Mouse (Mus musculus) midbrain, embryonic 15.5 days (tissue): Measurements from ENCODE around the gene Gm4778. TPM values are rescaled to one million over a fixed set of nuclear protein-coding genes. Genes with fewer than 3 reads are reported as not detected.
"Not testable (repeated sequence)": the region's sequence is repeated elsewhere in the genome, so short reads cannot be mapped to it uniquely, and the experiment has no call there.

ENCODE experiments used
- ATAC-seq: fragments of 200-750 bp; cut with Nextera tagmentation; replicated peaks from 2 replicates; pipeline ENCODE4 v1.8.0; 2017; ENCODE audit warnings: moderate TSS enrichment
- H3K27ac ChIP-seq: fragments of 300-500 bp; sonication (generic); 2 replicates; pipeline ENCODE4 v1.5.1; 2015; ENCODE audit warnings: mild to moderate bottlenecking, inconsistent platforms
- H3K27me3 ChIP-seq: fragments of 300-500 bp; sonication (generic); replicated peaks from 2 replicates; pipeline ENCODE4 v1.6.1; 2015; ENCODE audit warnings: inconsistent platforms
- H3K36me3 ChIP-seq: fragments of 300-500 bp; sonication (generic); replicated peaks from 2 replicates; pipeline ENCODE4 v1.6.1; 2015; ENCODE audit warnings: inconsistent platforms
- H3K4me1 ChIP-seq: fragments of 300-500 bp; sonication (generic); 2 replicates; pipeline ENCODE4 v1.6.1; 2015; ENCODE audit warnings: inconsistent platforms
- H3K4me2 ChIP-seq: fragments of 300-500 bp; sonication (generic); 2 replicates; pipeline ENCODE4 v1.6.1; 2015; ENCODE audit warnings: inconsistent platforms, mild to moderate bottlenecking, moderate library complexity
- H3K4me3 ChIP-seq: fragments of 300-500 bp; sonication (generic); 2 replicates; pipeline ENCODE4 v1.5.1; 2015; ENCODE audit warnings: mild to moderate bottlenecking, inconsistent platforms
- H3K9ac ChIP-seq: fragments of 300-500 bp; sonication (generic); 2 replicates; pipeline ENCODE4 v1.6.1; 2015; ENCODE audit warnings: mild to moderate bottlenecking, inconsistent platforms
- H3K9me3 ChIP-seq: fragments of 300-500 bp; sonication (generic); 2 replicates; pipeline ENCODE4 v1.6.1; 2016; ENCODE audit warnings: inconsistent platforms
- WGBS: fragments of 180-500 bp; shearing (Covaris S2); methylation state at CpG from one replicate; pipeline ENCODE4 v1.1.7; 2015; ENCODE audit warnings: mixed read lengths; 5-methylcytosine and 5-hydroxymethylcytosine counted together
- polyA plus RNA-seq: library from polyadenylated mRNA; unstranded; fragments of >200 nt; fragmentation: Nextera tagmentation; extraction: Ambion mirVana; gene quantifications from 2 replicates; pipeline ENCODE4 v1.2.1, GENCODE M21; 2015

Gene Gm4778
- polyA plus RNA-seq = not detected in 2 replicates

DNA sequence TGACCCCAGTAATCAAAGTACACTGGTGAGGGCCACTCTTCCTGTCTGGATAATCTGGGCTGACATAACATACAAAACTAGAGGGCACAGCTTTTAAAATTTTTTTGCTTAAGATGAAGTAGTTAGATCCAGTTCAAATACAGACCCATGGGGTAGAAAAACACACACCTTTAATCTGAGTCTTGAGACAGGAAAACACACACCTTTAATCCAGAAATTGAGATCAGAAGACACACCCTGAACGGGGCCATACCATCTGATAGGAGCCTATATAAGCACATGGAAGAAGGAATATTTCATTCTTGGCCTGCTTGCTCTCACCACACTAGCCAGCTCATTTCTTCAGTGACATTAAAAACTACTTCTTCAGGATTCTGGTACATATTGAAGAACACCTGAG lies at the start of gene Gm4778:
Gene Gm4778 (plus strand): TSS at position 301 of the 400 bp plus-strand sequence.
- 78% methylated on average over 1 of the region's 1 CpGs for WGBS
- not testable (repeated sequence) for H3K27me3 ChIP-seq, ATAC-seq, H3K4me3 ChIP-seq, H3K27ac ChIP-seq, H3K4me2 ChIP-seq, H3K9me3 ChIP-seq, H3K36me3 ChIP-seq, H3K4me1 ChIP-seq, H3K9ac ChIP-seq

DNA sequence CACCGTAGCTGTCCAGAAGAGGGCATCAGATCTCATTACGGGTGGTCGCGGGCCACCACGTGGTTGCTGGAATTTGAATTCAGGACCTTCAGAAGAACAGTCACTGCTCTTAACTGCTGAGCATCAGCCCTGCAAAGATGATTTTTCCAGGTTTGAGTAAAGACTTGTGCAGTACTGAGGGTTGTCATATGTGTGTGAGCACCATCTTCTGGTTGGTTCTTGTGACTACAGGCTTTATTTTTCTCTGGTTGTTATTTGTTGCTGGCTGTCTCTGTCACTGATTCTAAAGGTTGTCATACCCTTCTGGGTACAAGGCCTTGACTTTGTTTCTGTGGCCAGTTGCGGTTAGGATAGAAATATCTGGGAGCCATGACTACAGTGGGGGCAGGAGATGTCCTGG lies 3.2 kb upstream of the Gm4778 start:
- Histone ChIP-seq H3K4me3 (no peak overlapping the region), H3K9ac (no peak overlapping the region), H3K4me2 (no peak overlapping the region), H3K9me3 (no peaks in the 10 kb centered on the region), H3K27ac (no peak overlapping the region), H3K27me3 (no peaks in the 10 kb centered on the region), H3K4me1 (no peaks in the 10 kb centered on the region), H3K36me3 (no peaks in the 10 kb centered on the region)
- peak; percentile 74; the same call in 1 of the 2 replicates for ATAC-seq
- WGBS = 51% methylated on average over 6 of the region's 6 CpGs

DNA sequence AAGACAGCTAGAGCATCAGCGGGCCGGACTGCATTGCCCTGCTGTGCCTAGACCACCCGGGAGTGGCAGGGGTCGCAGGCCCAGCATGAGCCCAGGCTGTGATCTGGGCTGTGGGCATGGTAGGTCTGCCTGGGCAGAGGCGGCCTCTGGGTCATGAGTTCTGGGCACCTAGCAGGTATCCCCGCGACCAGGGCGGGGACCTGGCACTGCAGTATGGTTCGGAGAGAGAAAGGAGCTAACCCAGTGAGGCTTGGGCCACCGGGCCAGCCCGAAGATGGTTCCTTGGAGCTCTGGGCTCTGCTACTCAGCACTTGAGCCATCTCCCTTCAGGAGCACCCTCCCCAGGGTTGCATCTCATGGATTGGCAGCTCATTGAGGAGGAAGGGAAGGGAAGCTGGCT lies 12.2 kb downstream of the Gm4778 start:
- H3K9me3 ChIP-seq = no peaks in the 10 kb centered on the region
- no peaks in the 10 kb centered on the region for H3K4me1 ChIP-seq
- H3K27me3 ChIP-seq = no peaks in the 10 kb centered on the region
- no peaks in the 10 kb centered on the region for H3K36me3 ChIP-seq
- H3K9ac ChIP-seq = no peak overlapping the region
- no peak overlapping the region for H3K4me3 ChIP-seq
- H3K4me2 ChIP-seq = no peak overlapping the region
- ATAC-seq = no peak
- 90% methylated on average over 11 of the region's 11 CpGs for WGBS
- no peak overlapping the region for H3K27ac ChIP-seq

DNA sequence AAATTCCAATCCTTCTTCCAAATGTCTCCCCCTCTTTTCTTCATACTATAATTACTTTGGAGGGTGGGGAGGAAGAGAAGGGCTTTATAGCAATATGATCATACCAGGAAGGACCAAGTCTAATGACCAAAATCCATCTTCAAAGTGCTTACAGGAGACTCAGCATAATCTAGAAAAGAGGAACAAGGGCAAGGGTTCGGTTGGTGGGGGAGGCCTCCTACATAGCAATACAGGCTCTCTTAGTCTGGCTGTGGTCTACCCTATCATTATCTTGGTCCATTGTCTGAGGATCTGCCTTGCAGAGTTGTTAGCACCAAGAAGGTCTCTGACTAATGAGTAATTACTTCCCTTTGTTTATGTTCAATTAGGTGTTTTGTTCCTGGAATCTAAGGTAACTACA lies 41.6 kb downstream of the Gm4778 start:
- no peak for ATAC-seq
- no peak overlapping the region for H3K27ac ChIP-seq
- H3K9ac ChIP-seq = no peak overlapping the region
- H3K27me3 ChIP-seq = no peaks in the 10 kb centered on the region
- H3K9me3 ChIP-seq = no peaks in the 10 kb centered on the region
- H3K4me2 ChIP-seq = no peak overlapping the region
- no peaks in the 10 kb centered on the region for H3K36me3 ChIP-seq
- H3K4me1 ChIP-seq = peaks cover 5% of the 10 kb centered on the region
- no peak overlapping the region for H3K4me3 ChIP-seq
- WGBS = 76% methylated on average over 1 of the region's 1 CpGs

DNA sequence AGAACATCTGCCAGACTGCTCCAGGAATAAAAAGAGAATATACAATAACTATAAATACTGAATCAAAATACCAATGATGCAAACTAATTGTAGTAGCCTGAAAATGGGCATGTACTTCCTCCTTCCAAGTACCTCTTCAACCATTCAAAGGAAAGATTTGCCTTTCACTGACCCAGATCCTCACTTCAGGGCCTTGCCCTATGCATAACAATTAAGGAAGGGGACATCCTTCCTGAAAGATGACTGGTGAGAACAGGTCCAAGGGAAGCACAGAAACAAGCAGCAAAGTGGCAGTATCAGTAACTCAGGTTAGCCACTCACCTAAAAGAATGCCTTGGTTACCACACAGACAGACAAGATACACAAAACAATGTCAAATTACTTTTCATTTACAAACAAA lies 43.1 kb downstream of the Gm4778 start:
- H3K9me3 ChIP-seq = no peaks in the 10 kb centered on the region
- no peak overlapping the region for H3K4me2 ChIP-seq
- H3K36me3 ChIP-seq = no peaks in the 10 kb centered on the region
- no peaks in the 10 kb centered on the region for H3K27me3 ChIP-seq
- no peak for ATAC-seq
- H3K4me3 ChIP-seq = no peak overlapping the region
- H3K4me1 ChIP-seq = peaks cover 10% of the 10 kb centered on the region
- H3K9ac ChIP-seq = no peak overlapping the region
- no peak overlapping the region for H3K27ac ChIP-seq

DNA sequence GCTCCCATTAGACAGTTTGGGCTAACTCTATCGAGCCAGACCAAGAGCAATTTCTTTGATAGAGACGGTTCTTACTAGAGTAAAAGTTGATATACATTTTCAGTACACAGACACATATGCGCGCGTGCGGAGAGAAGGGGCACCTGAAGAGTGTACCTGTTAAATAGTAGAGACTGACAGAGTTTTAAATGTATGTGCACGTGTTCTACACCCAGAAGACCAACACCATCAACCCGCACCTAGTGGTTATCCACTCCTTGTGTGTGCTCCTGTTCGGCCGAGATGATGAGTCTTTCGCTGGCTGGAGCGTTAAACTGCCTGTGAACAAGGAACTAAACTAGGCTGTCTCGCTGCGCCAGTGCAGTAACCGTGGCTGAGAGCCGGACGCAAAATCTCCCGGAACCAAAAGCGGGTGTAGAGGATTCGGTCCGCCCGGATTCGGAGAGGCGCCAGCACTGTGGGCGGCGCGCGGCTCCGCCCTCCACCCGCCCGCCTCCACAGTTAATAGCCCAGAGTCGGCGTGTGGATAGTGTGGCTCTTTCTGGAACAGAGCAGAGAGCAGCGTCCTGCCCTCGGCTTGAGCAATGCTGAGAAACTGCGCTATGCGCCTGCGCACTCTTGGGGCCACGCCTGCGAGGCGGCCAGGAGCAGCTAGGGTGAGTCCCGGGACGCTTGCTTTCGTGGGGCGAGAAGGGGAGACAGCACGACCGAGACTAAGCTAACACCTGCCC lies 46.0 kb downstream of the Gm4778 start, which contains the start of gene Them4:
Gene Them4 (plus strand): TSS at position 457 of the 731 bp plus-strand sequence.
- Histone ChIP-seq H3K4me1 (peaks cover 10% of the 10 kb centered on the region), H3K27me3 (no peaks in the 10 kb centered on the region), H3K4me2 (peak within 1 kb of the TSS; percentile 73), H3K4me3 (peak within 1 kb of the TSS; percentile 67), H3K36me3 (no peaks in the 10 kb centered on the region), H3K9me3 (no peaks in the 10 kb centered on the region), H3K9ac (peak within 1 kb of the TSS; percentile 78), H3K27ac (peak within 1 kb of the TSS; percentile 86)
- 3% methylated on average over 47 of the region's 47 CpGs for WGBS
- ATAC-seq = peak; percentile 100

DNA sequence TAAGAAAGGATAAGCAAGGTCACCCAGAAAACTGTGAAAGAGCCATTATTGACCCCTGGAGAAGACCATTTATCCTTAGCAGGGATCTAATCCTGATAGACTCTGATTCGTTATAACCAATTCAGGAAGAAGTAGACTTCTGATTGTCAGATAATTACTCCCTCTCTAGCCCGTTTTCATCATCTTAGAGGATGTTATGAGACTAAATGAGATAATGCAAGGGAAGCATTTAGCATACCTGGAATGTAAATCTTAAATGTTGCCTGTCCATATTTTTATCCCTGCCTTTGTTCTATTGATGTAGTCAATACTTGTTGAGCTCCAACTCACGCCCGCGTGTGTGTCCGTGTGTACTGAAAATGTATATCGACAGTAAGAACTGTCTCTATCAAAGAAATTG lies 46.7 kb downstream of the Gm4778 start:
- H3K4me2 ChIP-seq = peak overlapping the region; percentile 73
- ATAC-seq = peak; percentile 0; the same call in 1 of the 2 replicates
- H3K9me3 ChIP-seq = no peaks in the 10 kb centered on the region
- H3K4me3 ChIP-seq = peak overlapping the region; percentile 67
- peak overlapping the region; percentile 86 for H3K27ac ChIP-seq
- H3K27me3 ChIP-seq = no peaks in the 10 kb centered on the region
- peaks cover 10% of the 10 kb centered on the region for H3K4me1 ChIP-seq
- H3K36me3 ChIP-seq = no peaks in the 10 kb centered on the region
- WGBS = 52% methylated on average over 7 of the region's 7 CpGs
- H3K9ac ChIP-seq = peak overlapping the region; percentile 78

DNA sequence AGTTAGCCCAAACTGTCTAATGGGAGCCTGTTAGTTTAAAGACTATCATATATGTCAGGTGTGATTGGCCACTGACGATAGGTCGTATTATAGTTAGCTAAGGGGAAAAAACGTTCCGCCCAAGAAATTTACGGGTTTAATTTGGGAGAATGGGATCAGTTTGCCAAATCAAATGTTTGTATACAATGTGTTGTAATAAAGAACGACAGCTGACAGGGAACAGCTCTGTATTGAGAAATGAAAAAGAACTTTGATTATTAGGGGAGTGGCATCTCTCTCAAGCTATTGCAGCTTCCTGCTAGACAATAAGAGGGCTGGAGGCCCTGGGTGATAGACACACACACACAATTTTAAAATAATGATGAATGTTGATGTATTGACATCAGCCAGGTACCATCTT lies 47.1 kb downstream of the Gm4778 start:
- peak overlapping the region; percentile 67 for H3K4me3 ChIP-seq
- peaks cover 10% of the 10 kb centered on the region for H3K4me1 ChIP-seq
- H3K36me3 ChIP-seq = no peaks in the 10 kb centered on the region
- ATAC-seq = no peak
- no peaks in the 10 kb centered on the region for H3K27me3 ChIP-seq
- H3K9ac ChIP-seq = peak overlapping the region; percentile 78; the same call in 1 of the 2 replicates
- no peak overlapping the region for H3K27ac ChIP-seq
- H3K9me3 ChIP-seq = no peaks in the 10 kb centered on the region
- H3K4me2 ChIP-seq = peak overlapping the region; percentile 73
- 76% methylated on average over 6 of the region's 6 CpGs for WGBS

DNA sequence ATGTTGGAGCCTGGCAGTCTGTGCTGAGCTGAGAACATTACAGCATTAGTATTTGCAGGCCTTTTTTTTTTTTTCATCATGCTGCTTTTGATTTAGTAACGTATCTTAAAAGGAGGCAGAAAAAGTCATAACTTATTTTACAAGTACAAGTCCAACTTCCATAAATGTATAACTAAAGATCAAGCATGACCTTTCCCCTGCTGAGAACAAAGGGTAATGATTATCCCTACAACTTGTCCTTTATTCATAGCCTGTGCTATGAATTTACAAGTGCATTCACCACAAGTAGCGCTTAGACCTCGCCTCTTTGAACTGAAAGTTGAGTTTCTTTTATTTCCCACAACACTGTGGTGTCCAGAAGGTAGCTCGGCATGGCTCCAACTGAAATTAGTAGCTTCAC lies 47.5 kb downstream of the Gm4778 start:
- Histone ChIP-seq H3K9ac (no peak overlapping the region), H3K27me3 (no peaks in the 10 kb centered on the region), H3K9me3 (no peaks in the 10 kb centered on the region), H3K4me2 (peak overlapping the region; percentile 73), H3K4me3 (peak overlapping the region; percentile 67; the same call in 1 of the 2 replicates), H3K27ac (no peak overlapping the region), H3K4me1 (peaks cover 10% of the 10 kb centered on the region), H3K36me3 (no peaks in the 10 kb centered on the region)
- WGBS = 78% methylated on average over 4 of the region's 4 CpGs
- no peak for ATAC-seq

Other genes with a start within 250 kb of the Gm4778 start
- gene Gm9125, start 209.2 kb upstream of the Gm4778 start, polyA plus RNA-seq = not detected in 2 replicates
- gene Gm10697, start 191.4 kb upstream of the Gm4778 start, polyA plus RNA-seq = not detected in 2 replicates
- not detected in 2 replicates for gene Gm10696, start 85.8 kb upstream of the Gm4778 start, polyA plus RNA-seq
- gene Gm5286, start 67.3 kb upstream of the Gm4778 start, polyA plus RNA-seq = not detected in 2 replicates
- gene Them4, start 46.1 kb downstream of the Gm4778 start, polyA plus RNA-seq = 53.1 and 56.9 TPM in 2 replicates
- not detected in 2 replicates for gene Them5, start 78.1 kb downstream of the Gm4778 start, polyA plus RNA-seq
- gene C2cd4d, start 98.4 kb downstream of the Gm4778 start, polyA plus RNA-seq = 2.8 and 3.2 TPM in 2 replicates
- gene Rorc, start 108.8 kb downstream of the Gm4778 start, polyA plus RNA-seq = 0.23 and 0.39 TPM in 2 replicates
- gene Lingo4, start 134.5 kb downstream of the Gm4778 start, polyA plus RNA-seq = 1.6 TPM in 2 replicates
- 47.8 and 53.2 TPM in 2 replicates for gene Tdrkh, start 149.2 kb downstream of the Gm4778 start, polyA plus RNA-seq
- 56.7 and 57.8 TPM in 2 replicates for gene Mrpl9, start 179.3 kb downstream of the Gm4778 start, polyA plus RNA-seq
- gene Oaz3, start 179.9 kb downstream of the Gm4778 start, polyA plus RNA-seq = 1.6 and 1.8 TPM in 2 replicates
- gene Celf3, start 214.3 kb downstream of the Gm4778 start, polyA plus RNA-seq = 320 and 350 TPM in 2 replicates
- 20.1 and 21.3 TPM in 2 replicates for gene Riiad1, start 216.3 kb downstream of the Gm4778 start, polyA plus RNA-seq